Mouse (Mus musculus): ENCODE results near the gene Abhd5.

Gene Abhd5

GRCm38 (mm10) chr9:122347882-122348281 lies 3.5 kb upstream of the Abhd5 start:
- DNase-seq (ENCODE audit: low spot score) = no peak

- DNase-seq (ENCODE audit: low spot score) = no peak
These were observed 2.1 kb upstream of the Abhd5 start for GRCm38 (mm10) chr9:122349286-122349685.

- no peak for DNase-seq (ENCODE audit: low spot score)
These were observed 845 bp upstream of the Abhd5 start for GRCm38 (mm10) chr9:122350396-122351130.

- DNase-seq (ENCODE audit: low spot score) = no peak
These were observed 601 bp downstream of the Abhd5 start for GRCm38 (mm10) chr9:122352025-122352392.

- no peak for DNase-seq (ENCODE audit: low spot score)
These were observed 1.5 kb downstream of the Abhd5 start for GRCm38 (mm10) chr9:122352911-122353310.

GRCm38 (mm10) chr9:122354240-122354639 lies 2.8 kb downstream of the Abhd5 start:
- DNase-seq (ENCODE audit: low spot score) = no peak

- no peak for DNase-seq (ENCODE audit: low spot score)
These were observed 5.7 kb downstream of the Abhd5 start for GRCm38 (mm10) chr9:122357073-122357472.

- DNase-seq (ENCODE audit: low spot score) = no peak
These were observed 6.2 kb downstream of the Abhd5 start for GRCm38 (mm10) chr9:122357626-122358025.

GRCm38 (mm10) chr9:122364171-122364570 lies 12.8 kb downstream of the Abhd5 start:
- DNase-seq (ENCODE audit: low spot score) = no peak

- DNase-seq (ENCODE audit: low spot score) = no peak
These were observed 18.9 kb downstream of the Abhd5 start for GRCm38 (mm10) chr9:122370292-122370794.

GRCm38 (mm10) chr9:122372506-122372905 lies 21.1 kb downstream of the Abhd5 start:
- no peak for DNase-seq (ENCODE audit: low spot score)

GRCm38 (mm10) chr9:122372991-122373390 lies 21.6 kb downstream of the Abhd5 start:
- no peak for DNase-seq (ENCODE audit: low spot score)

- DNase-seq (ENCODE audit: low spot score) = no peak
These were observed 27.6 kb downstream of the Abhd5 start for GRCm38 (mm10) chr9:122378986-122379385.

GRCm38 (mm10) chr9:122380959-122381358 lies 29.6 kb downstream of the Abhd5 start:
- no peak for DNase-seq (ENCODE audit: low spot score)

- no peak for DNase-seq (ENCODE audit: low spot score)
These were observed 30.6 kb downstream of the Abhd5 start for GRCm38 (mm10) chr9:122382006-122382405.

- DNase-seq (ENCODE audit: low spot score) = no peak
These were observed 34.6 kb downstream of the Abhd5 start for GRCm38 (mm10) chr9:122386015-122386414.

GRCm38 (mm10) chr9:122389287-122389920 lies 38.0 kb downstream of the Abhd5 start:
- no peak for DNase-seq (ENCODE audit: low spot score)

GRCm38 (mm10) chr9:122395816-122396215 lies 44.4 kb downstream of the Abhd5 start:
- no peak for DNase-seq (ENCODE audit: low spot score)

- no peak for DNase-seq (ENCODE audit: low spot score)
These were observed 45.7 kb downstream of the Abhd5 start for GRCm38 (mm10) chr9:122397156-122397555.

GRCm38 (mm10) chr9:122398746-122399145 lies 47.3 kb downstream of the Abhd5 start:
- no peak for DNase-seq (ENCODE audit: low spot score)

- no peak for DNase-seq (ENCODE audit: low spot score)
These were observed 49.8 kb downstream of the Abhd5 start for GRCm38 (mm10) chr9:122401239-122401638.

GRCm38 (mm10) chr9:122410437-122411175 lies 59.2 kb downstream of the Abhd5 start:
- no peak for DNase-seq (ENCODE audit: low spot score)

GRCm38 (mm10) chr9:122414648-122415047 lies 63.2 kb downstream of the Abhd5 start:
- no peak for DNase-seq (ENCODE audit: low spot score)

Measured in urinary bladder, postnatal 25 days (tissue).